Mouse (Mus musculus): ENCODE data around the gene Hmgxb4.

Gene Hmgxb4

DNA sequence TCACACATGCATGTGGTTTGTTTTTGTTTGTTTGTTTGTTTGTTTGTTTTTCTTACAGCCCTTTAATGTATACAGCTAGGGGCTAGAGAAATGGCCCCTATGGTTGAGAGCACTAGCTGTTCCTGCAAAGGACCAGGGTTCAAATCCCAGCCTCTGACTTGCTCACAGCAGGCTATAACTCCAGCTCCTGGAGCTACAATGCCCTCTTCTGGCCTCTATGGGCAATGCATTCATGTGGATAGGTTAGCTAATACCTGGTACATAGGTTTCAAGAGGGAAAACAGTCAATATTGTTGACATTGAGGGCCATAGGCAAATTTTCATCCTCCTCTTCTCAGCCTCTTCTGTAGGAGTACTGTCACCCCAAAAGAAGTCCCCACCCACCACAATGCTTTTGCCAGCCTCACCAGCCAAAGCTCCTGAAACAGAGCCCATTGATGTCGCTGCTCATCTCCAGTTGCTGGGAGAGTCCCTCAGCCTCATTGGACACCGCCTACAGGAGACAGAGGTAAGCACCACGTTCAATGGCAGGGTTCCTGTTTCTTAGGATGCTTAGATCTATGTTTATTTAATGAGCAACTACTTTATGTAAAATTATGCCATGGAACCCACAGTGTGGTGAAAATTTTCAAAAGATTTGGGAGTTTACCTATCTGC is 30.6 kb downstream of the Hmgxb4 start:
- peak; percentile 20 to 60 for DNase-seq

DNA sequence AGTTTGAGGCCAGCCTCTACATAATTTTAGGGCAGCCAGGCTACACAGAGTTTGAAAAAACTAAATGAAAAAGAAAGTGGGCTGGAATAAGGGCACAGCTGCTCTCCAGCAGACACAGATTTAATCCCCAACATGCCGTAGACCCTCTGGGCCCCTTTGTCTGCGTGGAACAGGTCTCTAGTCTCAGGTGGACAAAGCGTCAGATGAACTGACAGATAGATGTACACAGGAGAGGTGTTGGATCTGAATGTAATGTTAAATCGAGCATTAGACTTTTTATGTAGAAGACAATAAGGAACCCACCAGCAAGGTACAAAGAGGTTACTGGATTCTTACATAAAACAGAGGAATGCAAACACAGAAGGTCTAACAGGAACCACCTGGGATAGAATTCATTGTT is 32.7 kb downstream of the Hmgxb4 start:
- no peak for DNase-seq

DNA sequence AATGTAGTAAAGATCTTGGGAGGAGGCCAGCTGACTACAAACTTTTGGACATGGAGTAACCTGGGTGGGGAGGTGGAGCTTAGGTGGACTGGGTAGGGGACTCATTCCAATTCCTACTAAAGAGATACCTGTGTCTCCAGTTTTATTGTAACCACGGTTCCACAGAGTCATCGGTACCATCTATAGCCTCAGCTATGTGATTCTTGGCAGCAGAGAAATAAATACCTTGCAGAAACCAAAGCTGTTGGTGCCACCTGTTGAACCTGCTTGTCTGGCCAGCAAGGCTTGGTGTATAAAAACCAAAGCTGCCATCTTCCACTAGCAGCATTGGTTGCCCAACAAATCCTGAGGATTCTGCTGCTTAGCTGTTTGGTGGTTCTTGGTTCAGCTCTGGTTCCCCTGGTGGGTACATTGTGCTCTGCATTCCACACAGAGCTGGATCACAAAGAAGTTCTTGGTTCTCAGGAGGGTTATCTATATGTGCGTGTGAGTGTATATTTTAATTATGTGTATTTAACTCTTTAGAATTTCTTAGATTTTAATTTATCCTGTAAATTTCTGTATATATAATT is 37.4 kb downstream of the Hmgxb4 start:
- DNase-seq = no peak

DNA sequence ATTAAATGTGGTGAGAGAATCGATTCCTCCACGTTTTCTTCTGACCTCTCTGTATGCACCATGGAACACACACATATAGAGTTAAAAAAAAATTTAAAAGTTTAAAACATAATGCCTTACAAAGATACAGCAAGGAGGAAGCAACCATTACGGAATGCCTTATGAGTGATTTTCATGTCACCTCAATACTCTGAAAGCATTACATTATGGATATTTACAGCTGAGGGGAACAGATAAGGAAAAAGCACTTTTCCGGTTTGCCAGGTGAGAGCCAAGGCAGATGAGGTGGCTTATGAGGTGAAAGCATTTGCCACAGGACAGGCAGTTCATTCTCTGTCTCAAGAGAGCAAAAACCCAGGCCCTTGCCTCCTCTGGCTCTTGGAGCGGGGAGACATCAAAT is 39.8 kb downstream of the Hmgxb4 start:
- no peak for DNase-seq

DNA sequence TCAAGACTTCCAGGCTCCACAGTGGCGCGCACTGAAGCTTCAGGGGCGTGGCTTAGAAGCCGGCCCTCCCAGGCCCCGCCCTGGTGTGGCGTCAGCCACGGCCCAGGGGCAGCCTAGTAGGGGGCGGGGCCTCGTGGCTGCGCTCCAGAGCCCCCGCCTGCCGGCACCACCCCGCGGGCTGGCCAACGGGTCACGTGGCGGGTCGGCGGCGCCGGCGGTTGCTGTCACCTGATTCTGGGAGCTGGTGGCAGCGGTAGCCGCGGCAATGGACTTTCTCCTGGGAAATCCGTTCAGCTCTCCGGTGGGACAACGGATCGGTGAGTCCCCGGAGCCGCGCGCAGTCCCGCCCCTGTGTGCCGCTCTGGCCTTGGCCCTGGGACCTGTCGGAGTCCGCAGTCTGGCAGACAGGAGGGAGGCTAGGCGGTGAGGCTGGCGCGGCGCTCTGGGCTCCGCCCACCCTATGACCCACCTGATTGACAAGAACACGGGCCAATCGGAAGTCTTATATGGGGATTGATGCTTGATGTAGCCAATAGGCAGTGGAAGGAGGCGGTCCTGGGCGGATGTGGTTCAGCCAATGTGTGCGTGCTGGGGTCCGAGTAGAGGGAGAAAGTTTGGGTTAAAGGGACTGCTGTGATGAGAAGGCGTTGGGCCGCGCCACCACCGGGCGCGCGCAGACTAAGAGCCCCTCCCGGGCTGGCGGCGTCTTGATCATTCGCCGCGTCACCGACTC is 40.5 kb downstream of the Hmgxb4 start, which contains the start of gene Tom1:
Gene Tom1 (plus strand): TSS at position 195 of the 733 bp plus-strand sequence.
- peak; percentile 97 to 98 for DNase-seq

DNA sequence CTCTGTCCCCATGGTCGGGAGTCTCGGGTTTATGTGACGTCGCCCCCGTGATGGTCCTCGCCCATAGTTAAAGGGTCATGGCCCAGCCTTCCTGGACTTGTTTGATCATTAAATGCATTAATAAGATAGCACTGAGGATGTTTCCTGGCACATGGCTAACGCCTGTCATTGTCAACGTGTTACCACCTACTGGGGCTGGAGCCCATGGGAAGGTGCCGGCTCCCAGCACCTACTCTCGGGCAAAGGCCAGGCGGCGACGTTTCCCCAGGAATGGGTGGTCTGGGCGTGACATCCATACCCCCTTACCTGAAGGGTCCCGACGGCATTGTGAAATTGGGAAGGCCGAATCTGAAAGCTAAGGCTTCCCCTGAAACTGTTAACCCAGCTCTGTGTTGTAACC is 41.1 kb downstream of the Hmgxb4 start:
- no peak for DNase-seq

DNA sequence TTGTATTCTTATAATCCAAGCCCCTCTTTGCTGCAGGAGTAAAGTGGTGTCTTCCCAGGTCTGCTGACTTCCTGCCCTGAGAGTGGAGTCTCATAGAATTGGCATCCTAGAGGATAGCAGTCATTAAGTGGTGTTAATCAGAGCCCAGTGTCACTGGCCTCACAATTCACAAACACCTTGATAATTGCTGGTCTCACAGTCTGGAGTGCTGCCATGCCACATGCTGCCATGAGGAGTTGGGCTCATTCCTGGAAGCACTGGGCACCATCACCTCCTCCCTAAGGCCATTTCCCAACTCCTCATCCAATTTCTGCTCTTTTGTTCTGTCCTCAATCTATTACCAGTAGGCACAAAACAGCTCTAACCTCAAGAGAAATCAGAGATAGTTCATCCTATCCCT is 42.5 kb downstream of the Hmgxb4 start:
- no peak for DNase-seq

DNA sequence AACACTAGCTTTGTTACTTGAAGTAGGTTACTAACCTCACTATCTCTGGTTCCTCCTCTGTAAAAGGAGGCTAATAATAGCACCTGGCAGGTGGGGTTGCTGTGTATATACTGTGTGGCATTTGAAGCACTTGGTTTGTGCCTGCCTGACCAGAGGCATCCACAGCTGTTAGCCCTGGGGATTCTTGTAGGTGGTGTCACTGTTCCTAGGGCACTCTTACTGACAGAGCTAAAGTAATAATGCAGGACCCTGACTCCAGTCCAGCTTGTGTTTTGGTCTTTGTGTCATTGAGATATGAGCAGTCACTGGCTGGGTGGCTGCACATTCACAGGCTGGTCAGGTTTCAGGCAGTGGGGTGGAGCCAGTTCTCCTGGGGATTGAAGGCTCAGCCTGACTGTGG is 45.3 kb downstream of the Hmgxb4 start:
- peak; percentile 21 to 31 for DNase-seq

DNA sequence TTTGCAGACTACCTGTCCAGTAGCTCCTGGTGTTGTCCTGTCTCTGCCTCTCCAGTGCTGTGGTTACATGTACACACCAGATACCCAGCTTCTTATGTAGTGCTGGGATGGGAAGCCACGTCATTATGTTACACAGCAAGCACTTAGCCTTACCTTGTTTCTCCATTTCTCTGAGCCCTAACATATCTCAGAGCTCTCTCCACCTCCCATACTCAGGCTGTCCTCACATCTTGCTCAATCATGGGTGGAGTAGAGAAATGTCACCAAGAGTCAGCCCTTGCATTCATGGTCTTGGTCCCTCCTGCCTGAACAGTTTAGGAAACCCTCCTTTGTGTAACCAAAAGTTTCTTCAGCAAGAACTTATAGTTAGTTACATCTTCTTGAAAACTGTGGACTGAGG is 46.6 kb downstream of the Hmgxb4 start:
- DNase-seq = no peak

DNA sequence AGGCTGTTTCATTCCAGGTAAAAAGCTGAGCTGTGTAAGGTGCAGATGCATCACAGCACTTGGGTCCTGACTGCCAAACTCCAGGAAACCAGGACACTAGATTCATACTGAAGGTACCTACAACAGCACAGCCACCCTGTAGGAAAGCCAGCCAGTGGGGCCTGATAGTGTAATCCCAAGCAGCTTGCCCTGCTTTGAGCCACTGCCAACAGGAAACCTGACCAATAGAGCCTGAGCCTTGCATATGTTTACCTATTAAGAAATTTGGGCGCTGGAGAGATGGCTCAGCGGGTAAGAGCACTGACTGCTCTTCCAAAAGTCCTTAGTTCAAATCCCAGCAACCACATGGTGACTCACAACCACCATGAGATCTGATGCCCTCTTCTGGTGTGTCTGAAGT is 49.0 kb downstream of the Hmgxb4 start:
- peak in 1 of 2 experiments; percentile 33 for DNase-seq

DNA sequence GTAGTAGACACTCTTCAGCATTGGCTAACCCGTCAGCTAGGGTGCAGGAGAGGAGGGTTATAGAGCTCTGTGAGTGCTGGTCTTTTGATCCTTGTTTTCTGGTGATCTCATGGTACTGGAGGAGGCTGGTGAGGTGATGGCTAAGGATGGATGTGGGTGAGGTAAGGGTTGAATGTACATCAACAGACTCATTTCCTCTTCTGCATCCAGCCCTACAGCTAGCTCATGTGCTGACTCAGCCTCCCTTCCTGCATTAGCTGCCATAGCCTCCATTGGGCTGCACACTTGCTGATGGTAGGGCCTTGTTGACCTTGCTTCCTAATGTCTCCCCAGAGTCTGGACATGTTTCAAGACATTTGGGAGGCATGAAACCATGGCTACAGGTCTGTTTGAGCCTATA is 49.8 kb downstream of the Hmgxb4 start:
- DNase-seq = no peak

DNA sequence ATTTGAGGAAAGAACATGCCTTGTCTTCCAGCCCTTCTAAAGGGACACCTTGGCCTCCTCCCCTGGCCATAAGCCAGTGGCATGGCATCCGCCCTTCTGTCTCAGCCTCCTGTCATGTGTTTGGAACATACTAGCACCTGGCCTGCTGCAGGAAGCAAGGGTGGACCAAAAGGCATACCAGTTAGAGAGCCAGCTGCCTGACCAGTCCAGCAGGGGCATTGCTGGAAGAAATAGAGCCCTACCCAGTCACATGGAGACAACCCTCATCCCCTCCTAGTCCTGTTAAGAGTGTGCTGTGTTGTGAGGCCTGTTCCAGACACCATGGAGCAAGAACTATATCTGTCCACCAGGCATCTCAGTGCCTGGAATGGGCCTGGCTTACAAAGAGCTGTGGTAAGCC is 53.1 kb downstream of the Hmgxb4 start:
- no peak for DNase-seq

DNA sequence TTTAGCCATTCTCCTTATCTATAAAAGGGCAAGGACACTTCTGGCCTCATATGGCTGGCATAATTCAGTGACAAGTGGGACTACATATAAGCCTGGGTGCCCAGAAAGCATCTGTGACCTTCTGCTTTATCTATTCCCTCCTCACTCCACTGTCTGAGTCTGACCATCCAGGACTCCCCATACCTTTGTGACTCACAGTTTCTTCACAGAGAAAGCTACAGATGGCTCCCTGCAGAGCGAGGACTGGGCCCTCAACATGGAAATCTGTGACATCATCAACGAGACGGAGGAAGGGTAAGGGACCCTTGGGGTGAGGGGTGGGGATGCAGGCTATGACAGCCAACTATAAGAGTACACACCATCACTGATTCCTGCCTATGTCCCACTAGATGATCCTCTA is 54.6 kb downstream of the Hmgxb4 start:
- DNase-seq = no peak

DNA sequence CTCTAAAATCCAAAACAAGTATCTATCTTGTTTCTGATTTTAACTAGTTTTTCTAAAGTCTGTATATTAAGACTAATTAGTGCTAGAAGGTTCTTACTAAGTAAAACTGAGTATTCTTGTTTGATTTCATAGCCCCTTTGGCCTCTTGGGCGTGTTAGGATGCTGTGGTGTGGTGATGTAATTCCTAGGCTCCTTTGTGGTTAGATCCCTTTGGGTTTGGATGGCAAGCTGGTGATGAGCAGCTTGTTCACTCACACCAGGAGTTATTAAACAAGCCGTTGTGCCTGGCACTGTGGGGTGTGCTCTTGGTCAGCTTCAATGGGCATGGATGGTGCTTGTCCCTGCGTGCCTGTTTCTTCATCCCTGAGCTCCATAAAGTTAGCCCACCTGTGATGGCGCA is 60.2 kb downstream of the Hmgxb4 start:
- no peak for DNase-seq

DNA sequence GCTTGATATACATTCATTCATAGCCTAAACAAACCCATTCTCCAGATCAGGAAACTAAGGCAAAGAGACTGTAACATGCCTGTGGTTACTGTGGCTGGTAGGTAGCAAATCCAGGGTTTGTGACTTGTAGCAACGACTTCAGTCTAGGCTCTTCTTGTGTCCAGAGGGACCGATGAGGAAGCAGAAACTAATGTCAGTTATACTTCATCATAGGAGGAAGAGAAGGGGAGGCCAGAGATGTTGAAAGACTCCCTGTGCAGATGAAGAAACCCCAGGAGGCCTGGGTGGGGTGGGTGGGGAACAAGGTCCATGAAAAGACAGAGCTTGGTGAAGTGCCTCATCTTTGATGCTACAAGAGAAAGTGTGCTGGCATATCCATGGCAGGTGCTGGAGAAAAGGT is 62.5 kb downstream of the Hmgxb4 start:
- DNase-seq = no peak

DNA sequence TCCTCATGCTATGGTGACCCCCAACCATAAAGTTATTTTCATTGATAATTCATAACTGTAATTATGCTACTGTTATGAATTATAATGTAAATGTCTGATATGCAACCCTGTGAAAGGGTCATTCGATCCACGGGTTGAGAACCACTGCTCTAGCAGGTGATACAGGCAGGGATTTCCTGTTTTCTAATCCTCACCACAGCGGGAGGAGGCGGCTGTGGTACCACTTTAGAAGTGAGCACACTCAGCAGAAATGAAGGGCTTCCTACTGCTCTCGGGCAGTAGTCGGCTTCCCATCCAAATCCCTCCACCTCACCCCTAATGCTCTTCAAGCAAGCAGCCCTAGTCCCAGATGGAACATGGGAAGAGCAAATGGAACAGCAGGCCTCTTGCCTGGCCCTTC is 66.9 kb downstream of the Hmgxb4 start:
- DNase-seq = no peak

DNA sequence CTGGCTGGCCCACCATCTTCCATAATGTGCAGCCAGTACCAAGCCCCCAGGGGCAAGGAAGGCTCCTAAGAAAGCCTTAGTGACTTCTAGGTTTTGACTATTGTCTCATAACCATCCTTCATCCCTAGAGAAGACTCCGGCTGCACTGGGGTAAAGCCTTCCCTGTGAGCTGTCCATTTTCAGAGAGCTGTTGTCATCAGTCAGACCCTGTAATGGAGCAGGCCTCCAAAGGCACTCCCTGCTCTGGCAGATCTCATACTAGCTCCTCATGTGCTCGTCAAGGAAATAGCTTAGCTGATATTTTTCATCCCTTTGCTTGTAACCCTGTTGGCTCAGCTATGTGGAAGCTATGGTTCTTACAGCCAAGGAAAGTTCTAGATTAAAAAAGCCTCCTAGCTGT is 67.7 kb downstream of the Hmgxb4 start:
- no peak for DNase-seq

DNA sequence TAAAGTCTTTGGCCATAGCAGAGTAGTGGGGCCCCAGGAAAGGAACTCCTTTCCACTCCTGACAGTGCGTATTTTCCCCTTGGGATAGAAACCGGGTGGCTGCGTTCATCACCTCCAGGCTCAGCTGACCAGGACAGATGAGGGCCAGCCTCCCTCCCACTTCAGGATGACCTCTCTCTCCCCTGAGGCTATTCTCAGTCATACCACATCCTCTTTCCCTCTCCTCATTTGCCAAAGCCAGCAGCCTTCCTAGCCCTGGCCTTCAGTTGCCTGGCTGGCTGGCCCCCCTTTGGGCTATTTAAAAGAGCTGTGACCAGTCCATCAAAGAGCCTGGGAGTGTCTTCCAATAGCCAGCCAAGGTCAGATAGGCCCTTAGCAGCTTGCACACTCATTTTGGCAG is 70.1 kb downstream of the Hmgxb4 start:
- peak; percentile 12 to 22 for DNase-seq

DNA sequence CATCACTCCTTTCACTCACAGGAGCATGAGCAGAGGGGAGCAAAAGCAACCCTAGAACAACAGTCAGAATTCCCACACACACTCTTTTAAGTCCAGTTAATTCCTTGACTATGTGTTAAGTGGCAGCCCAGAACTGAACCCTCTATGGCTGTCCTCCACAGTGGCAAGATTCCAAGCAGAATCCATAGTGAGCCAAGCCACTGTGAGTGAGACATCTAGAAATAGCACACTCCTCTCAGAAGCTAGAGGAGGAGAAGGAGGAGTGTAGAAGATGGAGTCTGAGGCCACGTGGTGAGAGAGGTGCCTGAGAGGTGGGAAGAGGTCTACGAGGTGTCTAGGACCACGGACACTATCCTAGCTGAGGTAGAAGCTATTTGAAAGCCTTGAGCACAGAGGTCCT is 71.6 kb downstream of the Hmgxb4 start:
- no peak for DNase-seq

DNA sequence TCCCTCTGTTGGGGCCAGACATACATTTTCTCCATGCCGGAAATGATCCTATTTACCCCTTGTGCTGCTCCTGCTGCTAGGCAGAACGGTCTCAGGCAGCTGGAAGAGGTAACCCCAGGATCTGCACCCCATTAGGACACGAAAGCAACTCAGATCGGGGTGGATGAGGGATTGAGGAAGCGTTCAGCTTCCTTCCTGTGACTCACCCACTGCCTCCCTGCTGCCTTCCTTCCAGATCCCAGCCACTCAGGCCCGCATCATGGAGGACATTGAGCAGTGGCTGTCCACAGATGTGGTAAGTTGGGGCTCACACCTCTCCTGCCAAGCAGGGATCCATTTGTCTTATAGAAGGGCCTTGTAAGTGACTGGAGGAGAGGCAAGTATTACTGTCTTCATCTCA is 74.1 kb downstream of the Hmgxb4 start:
- DNase-seq = no peak

DNA sequence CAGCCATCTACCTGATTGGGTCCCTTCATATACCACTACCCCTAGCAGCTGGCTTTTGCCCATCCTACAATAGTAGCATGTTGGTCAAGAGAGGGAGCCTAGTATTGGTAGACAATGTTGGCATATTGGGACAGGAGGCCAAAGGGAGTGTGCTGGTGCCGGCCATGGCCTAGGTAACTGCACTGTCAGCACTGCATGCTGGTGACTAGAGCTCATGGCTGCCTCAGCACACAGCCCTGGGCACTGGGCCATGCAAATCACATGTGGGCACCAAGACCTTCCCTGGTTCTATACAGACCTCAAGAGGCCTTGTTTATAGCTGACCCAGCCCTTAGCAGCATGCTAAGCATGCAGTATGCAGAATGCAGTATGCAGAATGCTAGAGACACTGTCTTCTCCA is 77.1 kb downstream of the Hmgxb4 start:
- peak; percentile 42 to 54 for DNase-seq

DNA sequence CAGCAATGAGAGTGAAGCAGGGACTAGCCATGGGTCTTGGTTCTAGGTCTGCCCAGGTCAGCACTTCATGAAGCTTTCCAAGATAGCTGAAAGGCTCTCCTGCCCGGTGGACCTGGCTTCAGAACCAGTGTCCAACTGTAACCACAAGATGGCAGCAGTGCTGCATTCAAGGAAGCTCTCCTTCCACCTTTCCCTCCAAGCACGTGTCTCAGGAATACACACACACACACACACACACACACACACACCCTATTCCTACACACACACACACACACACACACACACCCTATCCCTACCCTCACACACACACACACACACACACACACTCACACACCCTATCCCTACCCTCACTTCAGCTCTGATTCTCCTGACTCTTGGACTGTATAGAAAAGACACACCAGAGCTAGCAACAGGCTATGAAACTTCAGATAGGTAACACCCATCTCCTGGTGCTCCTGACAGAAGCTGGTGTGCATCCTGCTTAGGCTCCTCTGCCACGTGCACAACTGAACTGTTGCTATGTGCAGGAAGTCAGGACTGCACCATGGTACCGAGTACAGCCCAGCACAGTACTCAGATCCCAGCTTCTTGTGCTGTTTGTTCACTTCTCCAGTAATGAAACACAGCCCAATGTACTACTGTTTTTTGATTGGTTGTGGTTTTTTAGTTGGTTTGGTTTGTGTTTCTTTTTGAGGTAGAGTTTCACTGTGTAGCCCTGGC is 78.6 kb downstream of the Hmgxb4 start:
- DNase-seq = peak; percentile 88 to 93

DNA sequence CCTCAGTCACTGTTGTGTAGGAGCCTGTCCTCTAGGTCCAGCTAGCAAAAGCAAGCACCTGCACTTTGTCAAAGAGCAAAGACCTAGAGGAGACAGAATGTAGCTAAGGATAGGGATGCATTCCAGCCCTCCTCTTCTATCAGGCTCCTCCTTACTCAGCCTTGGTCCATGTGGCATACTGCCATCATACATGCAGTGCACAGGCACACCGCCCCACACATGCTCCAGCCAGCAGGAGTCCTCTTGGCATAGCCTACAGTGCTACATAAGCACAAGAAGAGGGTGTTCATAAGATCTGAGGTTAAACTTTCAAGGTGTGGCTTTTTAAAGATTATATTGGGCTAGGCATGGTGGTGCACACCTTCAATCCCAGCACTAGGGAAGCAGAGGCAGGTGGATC is 81.7 kb downstream of the Hmgxb4 start:
- no peak for DNase-seq

DNA sequence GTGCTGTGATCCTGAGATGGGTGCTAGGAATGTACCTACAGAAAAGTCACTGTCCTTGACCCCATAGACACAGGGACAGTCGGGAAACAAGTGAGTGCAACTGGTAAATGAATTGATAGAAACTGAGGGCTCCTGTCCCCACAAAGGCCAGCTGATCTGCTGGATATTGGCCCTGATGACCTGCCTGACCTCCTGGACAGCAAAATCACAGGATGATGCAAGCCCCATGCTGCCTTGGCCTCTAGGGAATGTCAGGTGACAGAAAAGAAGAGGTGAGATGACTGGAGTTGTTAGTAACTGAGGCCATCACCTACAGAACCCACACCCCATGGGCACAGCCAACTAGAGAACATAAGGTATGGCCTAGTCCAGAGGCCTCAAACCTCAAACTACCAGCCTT is 85.1 kb downstream of the Hmgxb4 start:
- no peak for DNase-seq

All from kidney, postnatal 36 days (tissue).